9 mouse cellular contexts compared by ENCODE assay signal in genomic region chr12:105584851-105585250, GRCm38 (mm10). TPM values are rescaled to one million over a fixed set of nuclear protein-coding genes. Genes with fewer than 3 reads are reported as not detected.
A peak's percentile ranks its signal among the peaks of the same experiment; 100 is the strongest.
DNase-seq lines count a peak whose midpoint lies in the region; ATAC-seq and TF ChIP-seq lines count a peak whose summit lies in the region.
"Had no signal": no experiment of that assay in that cellular context is flagged by ENCODE, and none has a peak within 500 bp of the region (broad histone marks: within the 10 kb centered on the region; RNA-seq: fewer than 3 reads in every experiment).

No protein-coding gene starts in this region.

- ATAC-seq in embryonic facial prominence, embryonic 14.5 days (ENCODE audit: low read depth): no peak
- no peak for ATAC-seq in heart, embryonic 13.5 days (ENCODE audit: extremely low read depth, insufficient number of reproducible peaks, low FRiP score, low TSS enrichment)
- ATAC-seq in kidney, postnatal 0 days (replicated peaks; ENCODE audit: low FRiP score, low read depth): peak; percentile 70
- ATAC-seq in liver, embryonic 12.5 days: peak; percentile 46
- peak; percentile 58; the same call in 1 of the 2 replicates for ATAC-seq in neural tube, embryonic 12.5 days (ENCODE audit: low FRiP score, low read depth)

- no peak overlapping the region for H3K9ac ChIP-seq in embryonic facial prominence, embryonic 14.5 days (ENCODE audit: low read depth, low read length)
- H3K9ac ChIP-seq in heart, embryonic 13.5 days: 0 out of 2 replicates have a peak overlapping the region, but pooled peaks have one; percentile 3
- no peak overlapping the region for H3K9ac ChIP-seq in kidney, postnatal 0 days (ENCODE audit: low read depth, low read length)
- no peak overlapping the region for H3K9ac ChIP-seq in liver, embryonic 12.5 days
- no peak overlapping the region for H3K9ac ChIP-seq in neural tube, embryonic 12.5 days
- H3K9ac ChIP-seq: embryonic facial prominence, embryonic 15.5 days had no signal

- no peaks in the 10 kb centered on the region for H3K9me3 ChIP-seq in embryonic facial prominence, embryonic 14.5 days (ENCODE audit: control insufficient read depth, low read length)
- H3K9me3 ChIP-seq in heart, embryonic 13.5 days: no peaks in the 10 kb centered on the region
- no peaks in the 10 kb centered on the region for H3K9me3 ChIP-seq in kidney, postnatal 0 days (replicated peaks; ENCODE audit: low read length)
- H3K9me3 ChIP-seq in liver, embryonic 12.5 days (replicated peaks): no peaks in the 10 kb centered on the region
- H3K9me3 ChIP-seq in neural tube, embryonic 12.5 days: no peaks in the 10 kb centered on the region
- H3K9me3 ChIP-seq: embryonic facial prominence, embryonic 15.5 days had no signal

- H3K27ac ChIP-seq in embryonic facial prominence, embryonic 14.5 days (replicated peaks; ENCODE audit: low read depth, low read length): no peak overlapping the region
- no peak overlapping the region for H3K27ac ChIP-seq in heart, embryonic 13.5 days (replicated peaks)
- 0 out of 2 replicates have a peak overlapping the region, but pooled peaks have one; percentile 25 for H3K27ac ChIP-seq in kidney, postnatal 0 days
- no peak overlapping the region for H3K27ac ChIP-seq in liver, embryonic 12.5 days
- no peak overlapping the region for H3K27ac ChIP-seq in neural tube, embryonic 12.5 days
- H3K27ac ChIP-seq: embryonic facial prominence, embryonic 15.5 days had no signal

- peak; percentile 99 for TF ChIP-seq CTCF in kidney, postnatal 0 days (IDR thresholded peaks at IDR 0.05; ENCODE audit: low read depth)

- H3K27me3 ChIP-seq in embryonic facial prominence, embryonic 14.5 days (replicated peaks; ENCODE audit: control insufficient read depth, insufficient read depth, low read length): no peaks in the 10 kb centered on the region
- H3K27me3 ChIP-seq in heart, embryonic 13.5 days (replicated peaks): peaks cover 32% of the 10 kb centered on the region
- no peaks in the 10 kb centered on the region for H3K27me3 ChIP-seq in kidney, postnatal 0 days (ENCODE audit: insufficient read depth, low read length)
- H3K27me3 ChIP-seq in liver, embryonic 12.5 days (replicated peaks): peaks cover 23% of the 10 kb centered on the region
- H3K27me3 ChIP-seq in neural tube, embryonic 12.5 days (replicated peaks): no peaks in the 10 kb centered on the region
- H3K27me3 ChIP-seq: embryonic facial prominence, embryonic 15.5 days had no signal

- no peaks in the 10 kb centered on the region for H3K36me3 ChIP-seq in embryonic facial prominence, embryonic 14.5 days (ENCODE audit: control insufficient read depth, insufficient read depth, low read length)
- no peaks in the 10 kb centered on the region for H3K36me3 ChIP-seq in heart, embryonic 13.5 days
- H3K36me3 ChIP-seq in kidney, postnatal 0 days (ENCODE audit: insufficient read depth, low read length): no peaks in the 10 kb centered on the region
- no peaks in the 10 kb centered on the region for H3K36me3 ChIP-seq in liver, embryonic 12.5 days
- H3K36me3 ChIP-seq in neural tube, embryonic 12.5 days: no peaks in the 10 kb centered on the region
- H3K36me3 ChIP-seq: embryonic facial prominence, embryonic 15.5 days had no signal

- DNase-seq in B cell, adult 2 months: peak; percentile 44 to 51
- peak; percentile 87 to 92 for DNase-seq in adrenal gland, postnatal 36 days
- DNase-seq in embryonic facial prominence, embryonic 14.5 days (ENCODE audit: low spot score): peak; percentile 72
- DNase-seq in kidney, postnatal 0 days (ENCODE audit: low spot score): peak; percentile 93
- peak; percentile 44 for DNase-seq in thymus, postnatal 0 days (ENCODE audit: low spot score)

- no peak overlapping the region for H3K4me3 ChIP-seq in embryonic facial prominence, embryonic 14.5 days (ENCODE audit: low read depth, low read length)
- H3K4me3 ChIP-seq in heart, embryonic 13.5 days: no peak overlapping the region
- H3K4me3 ChIP-seq in kidney, postnatal 0 days (replicated peaks; ENCODE audit: low read depth, low read length): no peak overlapping the region
- H3K4me3 ChIP-seq in liver, embryonic 12.5 days: no peak overlapping the region
- H3K4me3 ChIP-seq in neural tube, embryonic 12.5 days: no peak overlapping the region
- H3K4me3 ChIP-seq: embryonic facial prominence, embryonic 15.5 days had no signal

- peaks cover 7% of the 10 kb centered on the region; the same call in 1 of the 2 replicates for H3K4me1 ChIP-seq in embryonic facial prominence, embryonic 14.5 days (ENCODE audit: control insufficient read depth, insufficient read depth, low read length)
- peaks cover 14% of the 10 kb centered on the region for H3K4me1 ChIP-seq in heart, embryonic 13.5 days
- H3K4me1 ChIP-seq in kidney, postnatal 0 days (replicated peaks; ENCODE audit: insufficient read depth, low read length): no peaks in the 10 kb centered on the region
- peaks cover 18% of the 10 kb centered on the region for H3K4me1 ChIP-seq in liver, embryonic 12.5 days
- peaks cover 11% of the 10 kb centered on the region; the same call in 1 of the 2 replicates for H3K4me1 ChIP-seq in neural tube, embryonic 12.5 days

- WGBS in embryonic facial prominence, embryonic 14.5 days: 18% methylated on average over 12 of the region's 12 CpGs
- WGBS in heart, embryonic 13.5 days: 11% methylated on average over 12 of the region's 12 CpGs
- 16% methylated on average over 12 of the region's 12 CpGs for WGBS in kidney, postnatal 0 days
- 12% methylated on average over 12 of the region's 12 CpGs for WGBS in liver, embryonic 12.5 days (ENCODE audit: insufficient replicate concordance)
- WGBS in neural tube, embryonic 12.5 days: 18% methylated on average over 12 of the region's 12 CpGs

- no peak overlapping the region for H3K4me2 ChIP-seq in embryonic facial prominence, embryonic 14.5 days (ENCODE audit: low read depth, low read length)
- no peak overlapping the region for H3K4me2 ChIP-seq in heart, embryonic 13.5 days
- no peak overlapping the region for H3K4me2 ChIP-seq in kidney, postnatal 0 days (ENCODE audit: low read length)
- no peak overlapping the region for H3K4me2 ChIP-seq in liver, embryonic 12.5 days
- H3K4me2 ChIP-seq in neural tube, embryonic 12.5 days (replicated peaks): no peak overlapping the region
- H3K4me2 ChIP-seq: embryonic facial prominence, embryonic 15.5 days had no signal

RNA-seq across cellular contexts. Expression of gene Bdkrb1, which starts 18.0 kb away (rescaled TPM):
- not detected for total RNA-seq in adrenal gland, postnatal 36 days (2021)
- polyA plus RNA-seq in embryonic facial prominence, embryonic 14.5 days (2014; fragmentation: Nextera tagmentation; extraction: Ambion mirVana): 0.17 TPM in 1 of 2 replicates, not detected in the other
- not detected in 2 replicates for polyA plus RNA-seq in heart, embryonic 13.5 days (2015; fragmentation: Nextera tagmentation; extraction: Ambion mirVana)
- 0.11 TPM in 1 of 2 replicates, not detected in the other for polyA plus RNA-seq in kidney, postnatal 0 days (2015; fragmentation: Nextera tagmentation; extraction: Ambion mirVana)
- polyA plus RNA-seq in liver, embryonic 12.5 days (2016; fragmentation: Nextera tagmentation; extraction: Ambion mirVana): not detected in 2 replicates
- not detected in 2 replicates for polyA plus RNA-seq in neural tube, embryonic 12.5 days (2016; fragmentation: Nextera tagmentation; extraction: Ambion mirVana)
- polyA plus RNA-seq in thymus, postnatal 0 days (2015; fragmentation: Nextera tagmentation; extraction: Ambion mirVana): 0.86 and 1.1 TPM in 2 replicates

RNA-seq across cellular contexts. Expression of gene Bdkrb2, which starts 21.8 kb away (rescaled TPM):
- total RNA-seq in adrenal gland, postnatal 36 days (2021): 10 to 100 TPM; 12.0 to 23.9 TPM
- polyA plus RNA-seq in embryonic facial prominence, embryonic 14.5 days (2014; fragmentation: Nextera tagmentation; extraction: Ambion mirVana): 1.0 and 1.4 TPM in 2 replicates
- polyA plus RNA-seq in heart, embryonic 13.5 days (2015; fragmentation: Nextera tagmentation; extraction: Ambion mirVana): 0.91 and 1.1 TPM in 2 replicates
- 0.98 and 1.1 TPM in 2 replicates for polyA plus RNA-seq in kidney, postnatal 0 days (2015; fragmentation: Nextera tagmentation; extraction: Ambion mirVana)
- not detected in 2 replicates for polyA plus RNA-seq in liver, embryonic 12.5 days (2016; fragmentation: Nextera tagmentation; extraction: Ambion mirVana)
- polyA plus RNA-seq in neural tube, embryonic 12.5 days (2016; fragmentation: Nextera tagmentation; extraction: Ambion mirVana): 2.0 and 2.7 TPM in 2 replicates
- 1.7 and 1.8 TPM in 2 replicates for polyA plus RNA-seq in thymus, postnatal 0 days (2015; fragmentation: Nextera tagmentation; extraction: Ambion mirVana)

Comparison
In these comparisons a context has a peak if more than half of its experiments do, and no peak if none do; other contexts are left out.
1. ATAC-seq: peak in kidney, postnatal 0 days (single experiment), liver, embryonic 12.5 days (single experiment) and neural tube, embryonic 12.5 days (single experiment); none in embryonic facial prominence, embryonic 14.5 days (single experiment) and heart, embryonic 13.5 days (single experiment).
2. Peak in every context shown above with its lines, with median percentiles within 50 percentile points of each other: DNase-seq.